Mouse (Mus musculus): Measurements from ENCODE around the gene Rps6ka1. TPM values are rescaled to one million over a fixed set of nuclear protein-coding genes. Genes with fewer than 3 reads are reported as not detected.

Gene Rps6ka1
- polyA plus RNA-seq, 1 experiment from 2014 or later, result 25.3 TPM

DNA sequence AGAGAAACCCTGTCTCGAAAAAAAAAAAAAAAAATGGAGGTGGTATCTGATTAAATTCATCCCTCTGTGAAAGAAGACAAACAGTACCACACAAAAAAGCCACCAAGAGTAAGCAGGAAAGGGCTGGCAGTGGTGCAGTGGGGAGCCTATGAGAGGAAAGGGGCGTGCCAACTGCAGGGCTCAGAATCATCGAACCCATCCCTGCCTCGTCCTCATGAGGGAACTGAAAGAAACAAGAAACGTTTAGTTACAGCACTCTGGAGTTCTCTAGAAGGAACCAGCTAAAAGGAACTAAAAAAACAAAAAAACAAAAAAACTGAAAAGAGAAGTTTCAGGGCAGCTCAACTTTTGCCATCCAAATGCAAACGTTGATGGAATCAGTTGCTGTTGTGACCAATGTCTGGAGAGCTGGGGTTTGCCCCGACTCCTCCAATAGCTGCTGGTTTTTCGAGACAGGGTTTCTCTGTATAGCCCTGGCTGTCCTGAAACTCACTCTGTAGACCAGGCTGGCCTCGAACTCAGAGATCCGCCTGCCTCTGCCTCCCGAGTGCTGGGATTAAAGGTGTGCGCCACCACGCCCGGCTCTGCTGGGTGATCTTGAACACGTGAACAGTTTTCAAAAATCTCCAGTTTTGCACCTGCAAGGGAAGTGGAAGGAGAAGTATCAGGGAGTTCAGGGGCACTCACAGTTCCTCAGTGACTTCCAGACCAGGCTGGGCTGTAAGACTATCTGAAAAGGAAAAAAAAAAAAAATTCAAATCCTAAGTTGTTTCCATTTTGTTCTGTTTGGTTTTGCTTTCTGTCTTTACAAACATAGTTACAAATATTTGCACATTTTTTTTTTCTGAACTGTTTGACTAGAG is 83.0 kb downstream of the Rps6ka1 start:
- no peak overlapping the region for H3K27ac ChIP-seq
- H3K4me2 ChIP-seq (replicated peaks), result no peak overlapping the region
- no peaks in the 10 kb centered on the region for H3K9me3 ChIP-seq (ENCODE audit: control insufficient read depth, low read length)
- no peaks in the 10 kb centered on the region for H3K27me3 ChIP-seq (ENCODE audit: control insufficient read depth, insufficient read depth, low read length)
- no peaks in the 10 kb centered on the region for H3K4me1 ChIP-seq (replicated peaks; ENCODE audit: control insufficient read depth, insufficient read depth, low read length)
- no peak overlapping the region for H3K4me3 ChIP-seq (replicated peaks; ENCODE audit: low read length)
- DNase-seq (ENCODE audit: low spot score), result no peak
- ATAC-seq (ENCODE audit: low FRiP score), result no peak
- 75% methylated on average over 14 of the region's 15 CpGs for WGBS
- H3K36me3 ChIP-seq (replicated peaks; ENCODE audit: control insufficient read depth, insufficient read depth), result no peaks in the 10 kb centered on the region
- no peak overlapping the region for H3K9ac ChIP-seq

DNA sequence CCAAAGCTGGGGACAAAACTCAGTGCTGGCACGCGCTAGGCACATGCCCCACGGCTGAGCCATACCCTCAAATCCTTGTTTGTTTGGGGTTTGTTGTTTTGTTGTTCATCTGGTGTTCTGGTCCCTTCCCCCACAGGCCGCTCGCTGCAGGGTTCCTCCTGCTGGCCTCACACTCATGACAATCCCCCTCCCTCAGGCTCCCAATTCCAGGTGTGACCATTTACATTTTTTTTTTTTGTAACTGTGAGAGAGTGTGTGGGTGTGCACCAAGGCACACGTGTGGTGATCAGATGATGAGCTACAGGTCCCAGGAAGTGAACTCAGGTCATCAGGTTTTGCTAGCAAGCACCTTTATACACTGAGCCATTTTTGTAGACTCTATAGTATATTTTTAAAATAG is 87.0 kb downstream of the Rps6ka1 start:
- ATAC-seq (ENCODE audit: low FRiP score) (no peak), DNase-seq (ENCODE audit: low spot score) (no peak)
- no peak overlapping the region for H3K27ac ChIP-seq
- H3K4me2 ChIP-seq (replicated peaks), result no peak overlapping the region
- H3K4me1 ChIP-seq (replicated peaks; ENCODE audit: control insufficient read depth, insufficient read depth, low read length), result no peaks in the 10 kb centered on the region
- no peaks in the 10 kb centered on the region for H3K36me3 ChIP-seq (replicated peaks; ENCODE audit: control insufficient read depth, insufficient read depth)
- no peak overlapping the region for H3K9ac ChIP-seq
- 24% methylated on average over 4 of the region's 6 CpGs for WGBS
- no peaks in the 10 kb centered on the region for H3K27me3 ChIP-seq (ENCODE audit: control insufficient read depth, insufficient read depth, low read length)
- H3K9me3 ChIP-seq (ENCODE audit: control insufficient read depth, low read length), result no peaks in the 10 kb centered on the region
- no peak overlapping the region for H3K4me3 ChIP-seq (replicated peaks; ENCODE audit: low read length)

Other genes starting within 250 kb of the Rps6ka1 start
- 3.0 and 3.9 TPM in 2 replicates for gene Zdhhc18, start 237.6 kb downstream of the Rps6ka1 start, polyA plus RNA-seq (2014; fragmentation: Nextera tagmentation; extraction: Ambion mirVana)
- 9.9 and 10.1 TPM in 2 replicates for gene Pigv, start 215.2 kb downstream of the Rps6ka1 start, polyA plus RNA-seq (2014; fragmentation: Nextera tagmentation; extraction: Ambion mirVana)
- 35.5 and 37.8 TPM in 2 replicates for gene Arid1a, start 131.0 kb downstream of the Rps6ka1 start, polyA plus RNA-seq (2014; fragmentation: Nextera tagmentation; extraction: Ambion mirVana)
- gene Hmgn2, start 80.9 kb upstream of the Rps6ka1 start, polyA plus RNA-seq (2014; fragmentation: Nextera tagmentation; extraction: Ambion mirVana), result 1,104 and 1,147 TPM in 2 replicates
- 49.3 and 49.6 TPM in 2 replicates for gene Dhdds, start 113.1 kb upstream of the Rps6ka1 start, polyA plus RNA-seq (2014; fragmentation: Nextera tagmentation; extraction: Ambion mirVana)
- 0.13 and 0.27 TPM in 2 replicates for gene Lin28a, start 131.0 kb upstream of the Rps6ka1 start, polyA plus RNA-seq (2014; fragmentation: Nextera tagmentation; extraction: Ambion mirVana)
- gene Zfp683, start 166.0 kb upstream of the Rps6ka1 start, polyA plus RNA-seq (2014; fragmentation: Nextera tagmentation; extraction: Ambion mirVana), result not detected in 2 replicates
- gene Crybg2, start 173.0 kb upstream of the Rps6ka1 start, polyA plus RNA-seq (2014; fragmentation: Nextera tagmentation; extraction: Ambion mirVana), result 3.0 and 4.7 TPM in 2 replicates
- 1.7 and 2.4 TPM in 2 replicates for gene Cd52, start 207.3 kb upstream of the Rps6ka1 start, polyA plus RNA-seq (2014; fragmentation: Nextera tagmentation; extraction: Ambion mirVana)
- gene Ubxn11, start 214.8 kb upstream of the Rps6ka1 start, polyA plus RNA-seq (2014; fragmentation: Nextera tagmentation; extraction: Ambion mirVana), result 17.5 and 22.2 TPM in 2 replicates
- gene Sh3bgrl3, start 241.0 kb upstream of the Rps6ka1 start, polyA plus RNA-seq (2014; fragmentation: Nextera tagmentation; extraction: Ambion mirVana), result 429 and 442 TPM in 2 replicates

Data from hindbrain, embryonic 14.5 days (tissue).